Mouse (Mus musculus) liver, adult 2 months (tissue): ENCODE data around the gene Hist3h2a. TPM values are rescaled to one million over a fixed set of nuclear protein-coding genes. Genes with fewer than 3 reads are reported as not detected.

ENCODE experiments used
- DNase-seq: peaks from one replicate; pipeline ENCODE4 v3.0.0-alpha.2; 2011; ENCODE audit warnings: low read depth, low spot score; ENCODE audit errors: extremely low read depth
- H3K27ac ChIP-seq: fragments of 200-500 bp; replicated peaks from 2 replicates; pipeline ENCODE4 v1.5.1; 2012; ENCODE audit warnings: low read depth, mild to moderate bottlenecking, control low read depth, inconsistent platforms, low read length; ENCODE audit not compliant: insufficient read depth
- H3K27me3 ChIP-seq: fragments of 200-500 bp; 2 replicates; pipeline ENCODE4 v1.6.1; 2012; ENCODE audit warnings: mild to moderate bottlenecking, moderate library complexity, low read length, inconsistent platforms; ENCODE audit not compliant: control insufficient read depth, insufficient read depth
- H3K36me3 ChIP-seq: fragments of 200-500 bp; 2 replicates; pipeline ENCODE4 v1.6.1; 2012; ENCODE audit warnings: low read length, inconsistent platforms; ENCODE audit not compliant: control insufficient read depth, insufficient read depth
- H3K4me1 ChIP-seq: fragments of 200-500 bp; 2 replicates; pipeline ENCODE4 v1.6.1; 2011; ENCODE audit warnings: low read length; ENCODE audit not compliant: control insufficient read depth, insufficient read depth
- H3K4me3 ChIP-seq: fragments of 200-500 bp; 2 replicates; pipeline ENCODE4 v1.5.1; 2011; ENCODE audit warnings: low read depth, mild to moderate bottlenecking, control low read depth, low read length, moderate library complexity; ENCODE audit not compliant: insufficient read depth
- H3K79me2 ChIP-seq: fragments of 200-500 bp; 2 replicates; pipeline ENCODE4 v1.6.1; 2012; ENCODE audit warnings: inconsistent platforms, mild to moderate bottlenecking, low read length, moderate library complexity; ENCODE audit not compliant: control insufficient read depth, insufficient read depth
- H3K9ac ChIP-seq: fragments of 200-500 bp; 2 replicates; pipeline ENCODE4 v1.6.1; 2012; ENCODE audit warnings: low read depth, mild to moderate bottlenecking, control low read depth, inconsistent platforms, low read length
- CTCF ChIP-seq: fragments of 200-500 bp; IDR thresholded peaks from 2 replicates; pipeline ENCODE4 v1.5.1; 2011; ENCODE audit warnings: low read depth, low read length, control low read depth
- POLR2A ChIP-seq: fragments of 200-500 bp; IDR thresholded peaks from 2 replicates; pipeline ENCODE4 v1.6.1; 2011; ENCODE audit warnings: low read length, control low read depth; ENCODE audit not compliant: insufficient read depth; ENCODE audit errors: extremely low read depth
- WGBS: fragments of 180-500 bp; shearing (Covaris S2); methylation state at CpG from one replicate; pipeline ENCODE4 v1.1.7; 2018; 5-methylcytosine and 5-hydroxymethylcytosine counted together
- polyA plus RNA-seq: library from polyadenylated mRNA; depleted of rRNA; stranded (reverse); fragments of >200 nt; gene quantifications from 2 replicates; pipeline ENCODE4 v1.2.3, GENCODE M21; 2012
- total RNA-seq: library from RNA; depleted of rRNA; stranded (reverse); fragments of >200 nt; gene quantifications from 2 replicates; pipeline ENCODE4 v1.2.3, GENCODE M21; 2014

The Hist3h2a gene
- total and polyA plus RNA-seq, 2 experiments: 2.7 to 7.8 TPM

DNA sequence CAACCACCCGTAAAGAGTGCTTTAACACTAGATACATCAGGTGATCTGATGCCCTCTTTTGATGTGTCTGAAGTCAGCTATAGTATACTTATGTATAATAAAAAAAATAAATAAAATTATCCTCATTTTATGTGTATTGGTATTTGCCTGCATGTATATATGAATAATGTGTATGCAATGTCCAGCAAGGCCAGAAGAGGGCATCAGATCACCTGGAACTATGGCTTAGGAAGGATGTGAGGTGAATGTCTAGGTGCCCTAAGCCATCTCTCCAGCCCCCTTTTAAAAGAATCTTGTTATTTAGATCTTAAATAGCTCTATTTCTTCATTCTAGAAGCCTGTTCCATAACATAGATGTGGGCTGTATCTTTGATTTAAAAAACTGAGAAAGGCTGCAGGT is 12.9 kb downstream of the Hist3h2a start:
- H3K9ac ChIP-seq: no peak overlapping the region
- H3K79me2 ChIP-seq: no peaks in the 10 kb centered on the region
- no peak overlapping the region for H3K27ac ChIP-seq
- TF ChIP-seq CTCF (no peak), POLR2A (no peak)
- H3K4me3 ChIP-seq: no peak overlapping the region
- H3K36me3 ChIP-seq: no peaks in the 10 kb centered on the region
- peak; percentile 41 for DNase-seq
- H3K27me3 ChIP-seq: no peaks in the 10 kb centered on the region
- 100% methylated on average over 1 of the region's 1 CpGs for whole genome bisulfite sequencing
- H3K4me1 ChIP-seq: no peaks in the 10 kb centered on the region

DNA sequence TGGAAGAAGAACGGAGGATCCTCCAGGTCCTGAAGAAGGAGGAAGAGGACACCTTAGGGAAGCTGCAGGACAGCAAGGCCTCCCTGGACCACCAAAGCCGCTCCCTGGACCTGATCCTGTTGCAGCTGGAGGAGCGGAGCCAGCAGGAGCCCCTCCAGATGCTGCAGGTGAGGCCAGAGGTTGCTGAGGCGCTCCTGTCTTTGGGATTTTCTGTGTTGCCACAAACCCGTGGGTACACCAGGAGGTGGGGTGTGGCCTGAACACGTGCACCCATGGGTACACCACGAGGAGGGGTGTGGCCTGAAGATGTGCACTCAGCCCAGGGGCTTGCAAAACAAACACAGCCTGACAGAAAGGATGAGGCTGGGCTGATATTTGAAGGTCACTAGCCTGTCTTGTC is 14.1 kb downstream of the Hist3h2a start:
- no peak overlapping the region for H3K27ac ChIP-seq

DNA sequence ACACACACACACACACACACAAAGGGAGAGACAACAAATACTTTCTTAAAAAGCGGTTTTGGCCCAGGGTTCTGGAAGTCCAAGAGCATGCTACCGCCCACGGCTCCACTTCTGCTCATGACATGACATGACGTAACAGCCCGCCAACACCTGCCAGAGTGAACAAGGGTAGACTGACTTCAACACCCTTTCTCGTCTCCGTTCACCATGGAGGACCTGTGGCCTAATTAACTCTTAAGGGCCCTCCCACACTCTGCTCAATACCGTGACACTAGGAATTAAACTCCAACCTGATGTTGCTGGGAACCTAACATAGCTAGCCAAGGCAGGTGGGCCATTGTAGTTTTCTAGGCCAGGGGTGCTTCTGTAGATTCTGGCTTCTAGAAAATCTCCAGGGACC is 14.5 kb downstream of the Hist3h2a start:
- Histone ChIP-seq H3K4me1 (no peaks in the 10 kb centered on the region), H3K36me3 (no peaks in the 10 kb centered on the region), H3K9ac (no peak overlapping the region), H3K4me3 (no peak overlapping the region), H3K27ac (no peak overlapping the region), H3K27me3 (no peaks in the 10 kb centered on the region), H3K79me2 (no peaks in the 10 kb centered on the region)
- WGBS: 23% methylated on average over 8 of the region's 8 CpGs
- no peak for DNase-seq
- TF ChIP-seq POLR2A: no peak
- TF ChIP-seq CTCF: no peak

More for the DNA sequence above, 14.1 kb downstream of the Hist3h2a start:
- no peaks in the 10 kb centered on the region for H3K36me3 ChIP-seq
- H3K9ac ChIP-seq: no peak overlapping the region
- WGBS: 71% methylated on average over 7 of the region's 7 CpGs
- TF ChIP-seq POLR2A (no peak), CTCF (no peak)
- DNase-seq: no peak
- no peak overlapping the region for H3K4me3 ChIP-seq
- H3K4me1 ChIP-seq: no peaks in the 10 kb centered on the region
- no peaks in the 10 kb centered on the region for H3K79me2 ChIP-seq
- H3K27me3 ChIP-seq: no peaks in the 10 kb centered on the region

DNA sequence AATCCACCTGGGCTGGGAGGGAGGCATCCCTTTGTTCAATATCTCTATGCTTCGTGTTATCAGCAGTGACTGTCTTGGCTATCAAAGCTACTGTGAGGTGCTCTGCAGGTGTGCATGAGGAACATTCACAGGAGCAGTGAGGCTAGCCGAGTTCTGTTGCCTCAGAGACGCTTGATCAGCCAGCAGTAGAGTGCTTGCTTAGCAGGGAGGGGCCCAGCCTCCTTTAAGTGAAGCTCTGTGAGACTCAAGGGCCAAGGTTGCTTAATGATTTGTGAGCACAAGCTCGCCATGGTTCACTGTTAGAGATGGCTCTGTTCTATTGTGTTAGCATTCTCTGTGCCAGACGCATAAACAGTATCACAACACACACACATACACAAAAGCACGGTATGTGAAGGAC is 15.2 kb downstream of the Hist3h2a start:
- DNase-seq: no peak
- Histone ChIP-seq H3K27ac (no peak overlapping the region), H3K36me3 (no peaks in the 10 kb centered on the region), H3K4me1 (no peaks in the 10 kb centered on the region), H3K79me2 (no peaks in the 10 kb centered on the region), H3K9ac (no peak overlapping the region), H3K4me3 (no peak overlapping the region), H3K27me3 (no peaks in the 10 kb centered on the region)
- WGBS: 73% methylated on average over 6 of the region's 6 CpGs
- TF ChIP-seq POLR2A (no peak), CTCF (no peak)

- H3K27me3 ChIP-seq: no peaks in the 10 kb centered on the region
- TF ChIP-seq CTCF (peak; percentile 22; the same call in 1 of the 2 replicates), POLR2A (no peak)
- DNase-seq: no peak
- WGBS: 90% methylated on average over 21 of the region's 21 CpGs
- H3K4me3 ChIP-seq: no peak overlapping the region
- H3K36me3 ChIP-seq: no peaks in the 10 kb centered on the region
- no peaks in the 10 kb centered on the region for H3K79me2 ChIP-seq
- H3K9ac ChIP-seq: no peak overlapping the region
- no peak overlapping the region for H3K27ac ChIP-seq
- H3K4me1 ChIP-seq: no peaks in the 10 kb centered on the region
These were observed 16.5 kb downstream of the Hist3h2a start for GRCm38 (mm10) chr11:58970831-58971530.

GRCm38 (mm10) chr11:58971796-58972195 is 17.3 kb downstream of the Hist3h2a start:
- Histone ChIP-seq H3K27me3 (no peaks in the 10 kb centered on the region), H3K36me3 (no peaks in the 10 kb centered on the region), H3K9ac (no peak overlapping the region), H3K79me2 (no peaks in the 10 kb centered on the region), H3K27ac (no peak overlapping the region), H3K4me3 (no peak overlapping the region), H3K4me1 (no peaks in the 10 kb centered on the region)
- 91% methylated on average over 3 of the region's 3 CpGs for WGBS
- no peak for DNase-seq
- TF ChIP-seq CTCF (no peak), POLR2A (no peak)
